Mouse (Mus musculus) left cerebral cortex, adult 8-10 months (tissue): ENCODE results near the gene Kcns1. TPM values are rescaled to one million over a fixed set of nuclear protein-coding genes. Genes with fewer than 3 reads are reported as not detected.
A peak's percentile ranks its signal among the peaks of the same experiment; 100 is the strongest.

ENCODE experiments used
- DNase-seq, 2 experiments: peaks; one replicate each; pipeline ENCODE4 v3.0.0; 2022; ENCODE audit warnings: low spot score in 2 of 2
- total RNA-seq, 4 experiments: library from RNA; stranded (reverse); gene quantifications; 2 replicates each; pipeline ENCODE4 v1.2.4; 2022

The Kcns1 gene
- total RNA-seq, 4 experiments from 2014 or later = 17.5 to 19.4 (median 18.5) TPM

- DNase-seq = peak in 1 of 2 experiments; percentile 56
Observed at GRCm38 (mm10) chr2:164126533-164126955, 44.4 kb downstream of the Kcns1 start.

DNA sequence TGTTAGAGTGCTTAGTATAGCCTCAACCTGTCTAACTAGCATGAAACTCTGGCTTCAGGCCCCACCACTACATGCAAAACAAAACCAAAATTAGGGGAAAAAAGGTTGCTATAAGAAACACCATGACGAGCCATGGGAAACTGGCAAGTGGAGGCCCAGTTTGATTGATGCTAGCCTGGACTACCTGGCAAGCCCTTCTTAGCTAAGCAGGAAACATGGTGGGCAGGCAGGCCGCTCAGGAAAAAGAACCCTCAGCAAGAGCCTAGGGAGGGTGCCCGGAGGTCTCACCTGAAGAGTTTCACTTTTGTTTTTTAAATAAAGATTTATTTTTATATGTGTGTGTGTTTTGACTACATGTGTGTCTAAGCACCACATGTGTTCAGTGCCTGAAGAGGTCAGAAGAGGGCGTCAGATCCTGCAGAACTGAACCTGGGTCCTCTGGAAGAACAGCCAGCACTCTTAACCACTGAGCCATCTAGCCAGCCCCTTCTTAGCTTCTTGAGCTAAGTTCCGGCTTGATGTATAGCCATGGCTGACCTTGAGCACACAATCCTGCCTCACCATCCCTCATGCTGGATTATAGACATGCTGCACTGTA, 47.6 kb downstream of the Kcns1 start:
- no peak for DNase-seq

- DNase-seq = no peak
Observed at GRCm38 (mm10) chr2:164119503-164119902, 51.4 kb downstream of the Kcns1 start.

DNA sequence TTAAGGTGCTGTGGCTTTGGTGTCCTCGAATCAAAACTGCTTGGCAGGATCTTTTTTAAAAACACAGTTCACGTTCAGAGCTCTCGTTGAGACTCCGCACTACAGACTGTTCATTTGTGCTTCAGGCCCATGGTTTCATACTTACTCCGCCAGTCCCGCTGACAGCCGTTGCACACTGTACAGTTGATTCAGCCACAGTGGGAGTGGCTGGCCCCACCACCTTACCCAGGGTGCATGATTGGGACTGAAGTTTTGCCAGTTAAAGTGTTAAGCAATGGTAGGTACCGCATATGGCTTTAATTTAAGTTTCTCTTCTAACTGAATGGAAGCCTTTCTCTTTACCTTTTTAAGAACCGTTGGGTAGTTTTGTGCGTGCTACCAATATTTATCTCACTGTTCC, 55.4 kb downstream of the Kcns1 start:
- DNase-seq = no peak

DNA sequence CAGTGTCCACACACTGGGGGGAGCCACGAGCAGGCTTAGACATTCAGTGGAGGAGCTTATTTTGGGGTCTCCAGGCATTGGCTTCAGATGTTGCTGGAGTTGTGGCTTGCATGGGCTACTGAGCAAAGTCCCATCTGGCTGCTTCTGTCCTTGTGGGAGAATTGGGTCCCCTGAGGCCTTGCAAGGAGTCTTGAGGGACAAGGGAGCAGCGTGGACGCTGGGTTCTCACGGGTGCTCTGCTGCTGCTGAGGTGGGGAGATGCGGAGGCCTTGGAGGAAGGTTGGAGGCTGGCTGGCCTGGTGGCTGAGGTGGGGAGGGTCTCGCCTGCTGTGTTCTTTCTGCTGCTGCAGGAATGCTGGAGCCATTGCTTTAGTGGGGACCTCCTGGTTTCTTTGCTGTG, 56.9 kb downstream of the Kcns1 start:
- DNase-seq = no peak

Other genes starting within 250 kb of the Kcns1 start
- gene Ywhab, start 176.2 kb downstream of the Kcns1 start, total RNA-seq = 100 to 1,000 TPM; 427 to 461 (median 444) TPM
- gene Pabpc1l, start 145.7 kb downstream of the Kcns1 start, total RNA-seq = 1 to 10 TPM in 1 of 4 experiments, under 1 TPM in 3; 0.75 to 1.9 (median 0.95) TPM
- gene Stk4, start 100.8 kb downstream of the Kcns1 start, total RNA-seq = 10 to 100 TPM; 31.7 to 37.5 (median 34.1) TPM
- 10 to 100 TPM; 76.6 to 84.5 (median 81.5) TPM for gene Tomm34, start 99.9 kb downstream of the Kcns1 start, total RNA-seq
- gene Wfdc5, start 11.6 kb upstream of the Kcns1 start, total RNA-seq = not detected
- not detected for gene Wfdc12, start 19.5 kb upstream of the Kcns1 start, total RNA-seq
- not detected for gene Wfdc15a, start 29.0 kb upstream of the Kcns1 start, total RNA-seq
- gene Wfdc15b, start 50.5 kb upstream of the Kcns1 start, total RNA-seq = not detected
- not detected for gene Svs2, start 67.4 kb upstream of the Kcns1 start, total RNA-seq
- gene Svs3b, start 85.5 kb upstream of the Kcns1 start, total RNA-seq = not detected
- not detected for gene Svs4, start 107.3 kb upstream of the Kcns1 start, total RNA-seq
- not detected for gene Svs3a, start 118.2 kb upstream of the Kcns1 start, total RNA-seq
- not detected for gene Svs6, start 145.6 kb upstream of the Kcns1 start, total RNA-seq
- gene Svs5, start 161.6 kb upstream of the Kcns1 start, total RNA-seq = not detected
- gene Slpi, start 218.0 kb upstream of the Kcns1 start, total RNA-seq = 1 to 10 TPM in 2 of 4 experiments, under 1 TPM in 1, not detected in 1; 0.62 to 1.8 (median 1.3) TPM
- gene Rbpjl, start 232.0 kb upstream of the Kcns1 start, total RNA-seq = under 1 TPM; 0.17 to 0.77 (median 0.31) TPM
- 10 to 100 TPM in 3 of 4 experiments, 1 to 10 TPM in 1; 9.9 to 12.0 (median 10.6) TPM for gene Matn4, start 234.0 kb upstream of the Kcns1 start, total RNA-seq